Mouse (Mus musculus) E14TG2a.4 (cell line): ENCODE results near the gene Defa28.
"Not testable (repeated sequence)": the region's sequence is repeated elsewhere in the genome, so short reads cannot be mapped to it uniquely, and the experiment has no call there.

Source experiments
- H3K27me3 ChIP-seq: 2 replicates; pipeline ENCODE4 v1.6.1; 2014; ENCODE audit warnings: low read length, control low read depth; ENCODE audit not compliant: insufficient read depth
- H3K36me3 ChIP-seq: 2 replicates; pipeline ENCODE4 v1.6.1; 2014; ENCODE audit warnings: low read length, control low read depth; ENCODE audit not compliant: insufficient read depth
- H3K4me1 ChIP-seq: replicated peaks from 2 replicates; pipeline ENCODE4 v1.6.1; 2014; ENCODE audit warnings: low read depth, low read length, control low read depth
- H3K4me3 ChIP-seq: replicated peaks from 2 replicates; pipeline ENCODE4 v1.5.1; 2014; ENCODE audit warnings: mild to moderate bottlenecking, low read length
- H3K9me3 ChIP-seq: 2 replicates; pipeline ENCODE4 v1.6.1; 2014; ENCODE audit warnings: low read length, control low read depth

Gene Defa28

GRCm38 (mm10) chr8:21582706-21583105 lies at the start of gene Defa28:
Gene Defa28 (plus strand): TSS chr8:21583006.
- H3K4me1 ChIP-seq, H3K9me3 ChIP-seq, H3K27me3 ChIP-seq, H3K4me3 ChIP-seq, H3K36me3 ChIP-seq: not testable (repeated sequence)

GRCm38 (mm10) chr8:21565086-21565485 lies 17.7 kb upstream of the Defa28 start, which contains the start of gene Defa37:
Gene Defa37 (plus strand): TSS chr8:21565386.
- not testable (repeated sequence) for H3K4me3 ChIP-seq, H3K36me3 ChIP-seq, H3K9me3 ChIP-seq, H3K4me1 ChIP-seq, H3K27me3 ChIP-seq

- H3K4me1 ChIP-seq, H3K4me3 ChIP-seq, H3K27me3 ChIP-seq, H3K9me3 ChIP-seq, H3K36me3 ChIP-seq: not testable (repeated sequence)
These were observed 11.6 kb downstream of the Defa28 start, which contains the start of gene Gm7861 for GRCm38 (mm10) chr8:21594408-21594807. Gene Gm7861 (minus strand): TSS chr8:21594508.

- not testable (repeated sequence) for H3K27me3 ChIP-seq, H3K4me3 ChIP-seq, H3K36me3 ChIP-seq, H3K9me3 ChIP-seq, H3K4me1 ChIP-seq
These were observed 35.1 kb downstream of the Defa28 start, which contains the start of gene Defa26 for GRCm38 (mm10) chr8:21617883-21618282. Gene Defa26 (plus strand): TSS chr8:21618183.
